Mouse (Mus musculus): Measurements from ENCODE around the gene Nipsnap3a. TPM values are rescaled to one million over a fixed set of nuclear protein-coding genes. Genes with fewer than 3 reads are reported as not detected.

Gene Nipsnap3a
- total RNA-seq, 2 experiments from 2014 or later: not detected

DNA sequence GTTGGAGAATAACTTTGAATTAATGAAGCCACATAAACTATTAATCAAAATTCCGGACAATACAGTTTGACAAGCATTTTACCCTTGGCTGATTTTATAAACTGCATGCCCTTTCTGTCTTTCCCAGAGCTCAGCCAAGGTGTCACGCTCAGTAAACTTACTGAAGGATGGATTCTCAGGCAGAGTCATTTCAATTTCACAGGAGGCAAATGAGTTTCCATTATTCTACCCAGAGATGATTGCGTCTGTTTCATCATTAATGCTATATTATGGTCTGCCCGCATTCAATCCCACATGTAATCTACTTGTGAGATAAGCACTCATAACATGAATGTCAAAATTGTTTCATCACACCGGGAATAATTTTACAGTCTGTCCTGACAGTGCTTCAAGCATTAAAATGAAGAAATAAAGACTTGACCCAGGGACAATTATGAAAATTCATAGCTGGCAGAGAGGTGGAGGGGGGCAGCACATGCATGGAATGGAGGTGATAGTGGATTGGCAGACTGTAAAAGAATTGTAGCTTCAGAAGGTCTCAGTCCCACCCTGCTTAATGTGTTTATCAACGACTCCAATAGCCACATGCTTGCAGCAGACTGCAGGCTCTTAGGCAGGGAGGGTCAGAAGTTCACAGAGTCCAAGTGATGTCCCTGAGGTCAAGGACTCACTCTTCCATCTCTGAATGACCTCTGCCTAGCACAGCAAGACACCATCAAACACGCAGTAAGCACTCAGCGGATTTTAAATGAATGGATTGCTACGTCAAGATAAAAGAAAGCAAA is 57.4 kb downstream of the Nipsnap3a start:
- ATAC-seq (ENCODE audit: poor library complexity, severe bottlenecking): no peak

Other genes starting within 250 kb of the Nipsnap3a start
- not detected in 2 replicates for gene Olfr275, start 174.7 kb upstream of the Nipsnap3a start, total RNA-seq (2015)
- not detected in 2 replicates for gene Olfr275, start 174.7 kb upstream of the Nipsnap3a start, total RNA-seq (2017)
- not detected in 2 replicates for gene Olfr273, start 130.0 kb upstream of the Nipsnap3a start, total RNA-seq (2015)
- gene Olfr273, start 130.0 kb upstream of the Nipsnap3a start, total RNA-seq (2017): not detected in 2 replicates
- not detected in 2 replicates for gene Olfr272, start 70.1 kb upstream of the Nipsnap3a start, total RNA-seq (2015)
- not detected in 2 replicates for gene Olfr272, start 70.1 kb upstream of the Nipsnap3a start, total RNA-seq (2017)
- not detected in 2 replicates for gene Olfr270, start 24.7 kb upstream of the Nipsnap3a start, total RNA-seq (2015)
- not detected in 2 replicates for gene Olfr270, start 24.7 kb upstream of the Nipsnap3a start, total RNA-seq (2017)
- gene Nipsnap3b, start 22.6 kb downstream of the Nipsnap3a start, total RNA-seq (2015): 64.5 and 75.2 TPM in 2 replicates
- gene Nipsnap3b, start 22.6 kb downstream of the Nipsnap3a start, total RNA-seq (2017): 38.2 and 42.1 TPM in 2 replicates
- gene Abca1, start 170.6 kb downstream of the Nipsnap3a start, total RNA-seq (2015): 1.2 and 1.8 TPM in 2 replicates
- 2.5 and 3.4 TPM in 2 replicates for gene Abca1, start 170.6 kb downstream of the Nipsnap3a start, total RNA-seq (2017)

Measured in megakaryocyte, adult 5-6 weeks (primary cell).